Mouse (Mus musculus) embryonic facial prominence, embryonic 12.5 days (tissue): ENCODE results near the gene Mrpl23. TPM values are rescaled to one million over a fixed set of nuclear protein-coding genes. Genes with fewer than 3 reads are reported as not detected.

Experiments
- ATAC-seq: fragments of 200-750 bp; cut with Nextera tagmentation; 2 replicates; pipeline ENCODE4 v1.8.0; 2017; ENCODE audit not compliant: insufficient number of reproducible peaks, insufficient read depth, low FRiP score, low TSS enrichment
- H3K27ac ChIP-seq: fragments of 300-500 bp; sonication (generic); 2 replicates; pipeline ENCODE4 v1.5.1; 2016; ENCODE audit warnings: mild to moderate bottlenecking
- H3K27me3 ChIP-seq: fragments of 300-500 bp; sonication (generic); 2 replicates; pipeline ENCODE4 v1.6.1; 2016; ENCODE audit warnings: mild to moderate bottlenecking, moderate library complexity
- H3K36me3 ChIP-seq: fragments of 300-500 bp; sonication (generic); 2 replicates; pipeline ENCODE4 v1.6.1; 2016; ENCODE audit warnings: mild to moderate bottlenecking
- H3K4me1 ChIP-seq: fragments of 300-500 bp; sonication (generic); 2 replicates; pipeline ENCODE4 v1.6.1; 2016
- H3K4me2 ChIP-seq: fragments of 300-500 bp; sonication (generic); replicated peaks from 2 replicates; pipeline ENCODE4 v1.6.1; 2016; ENCODE audit warnings: mild to moderate bottlenecking, moderate library complexity
- H3K4me3 ChIP-seq: fragments of 300-500 bp; sonication (generic); 2 replicates; pipeline ENCODE4 v1.5.1; 2016; ENCODE audit warnings: mild to moderate bottlenecking
- H3K9ac ChIP-seq: fragments of 300-500 bp; sonication (generic); 2 replicates; pipeline ENCODE4 v1.6.1; 2016; ENCODE audit warnings: mild to moderate bottlenecking, moderate library complexity
- H3K9me3 ChIP-seq: fragments of 300-500 bp; sonication (generic); 2 replicates; pipeline ENCODE4 v1.6.1; 2016; ENCODE audit warnings: mild to moderate bottlenecking, moderate library complexity
- whole genome bisulfite sequencing: fragments of 180-500 bp; shearing (Covaris S2); methylation state at CpG from one replicate; pipeline ENCODE4 v1.1.7; 2016; 5-methylcytosine and 5-hydroxymethylcytosine counted together
- polyA plus RNA-seq: library from polyadenylated mRNA; unstranded; fragments of >200 nt; fragmentation: Nextera tagmentation; extraction: Ambion mirVana; gene quantifications from 2 replicates; pipeline ENCODE4 v1.2.1, GENCODE M21; 2016

The Mrpl23 gene
- polyA plus RNA-seq, 1 experiment from 2014 or later: 19.8 TPM

GRCm38 (mm10) chr7:142553417-142554335 lies 21.2 kb downstream of the Mrpl23 start:
- no peak overlapping the region for H3K4me3 ChIP-seq
- ATAC-seq: peak; percentile 7; the same call in 1 of the 2 replicates

DNA sequence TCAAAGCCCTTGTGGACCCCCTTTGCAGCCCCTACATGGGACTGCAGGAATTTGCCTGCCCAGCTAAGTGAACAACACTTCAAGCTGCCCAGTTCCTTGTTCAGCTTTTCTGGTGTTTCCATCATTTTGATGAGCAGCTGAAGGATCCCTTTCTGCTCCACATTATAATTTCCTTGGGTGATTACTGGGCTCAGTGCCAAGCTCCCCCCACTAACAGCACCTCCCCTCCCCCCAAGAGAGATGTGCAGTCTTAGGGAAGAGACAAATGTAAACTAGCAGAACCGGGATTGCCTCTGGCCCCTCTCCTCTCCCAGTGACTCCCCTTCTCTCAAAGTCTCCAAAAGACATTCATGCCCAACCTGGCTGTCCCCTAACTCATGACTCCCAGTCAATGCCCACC lies 22.1 kb downstream of the Mrpl23 start:
- H3K4me1 ChIP-seq: peaks cover 65% of the 10 kb centered on the region
- WGBS: 24% methylated on average over 1 of the region's 1 CpGs

More at GRCm38 (mm10) chr7:142553417-142554335, 21.2 kb downstream of the Mrpl23 start:
- Histone ChIP-seq H3K9ac (no peak overlapping the region), H3K9me3 (no peaks in the 10 kb centered on the region), H3K36me3 (no peaks in the 10 kb centered on the region), H3K4me2 (peak overlapping the region; percentile 14; the same call in 1 of the 2 replicates), H3K4me1 (peaks cover 57% of the 10 kb centered on the region), H3K27me3 (no peaks in the 10 kb centered on the region), H3K27ac (peak overlapping the region; percentile 96)
- 8% methylated on average over 11 of the region's 11 CpGs for WGBS

DNA sequence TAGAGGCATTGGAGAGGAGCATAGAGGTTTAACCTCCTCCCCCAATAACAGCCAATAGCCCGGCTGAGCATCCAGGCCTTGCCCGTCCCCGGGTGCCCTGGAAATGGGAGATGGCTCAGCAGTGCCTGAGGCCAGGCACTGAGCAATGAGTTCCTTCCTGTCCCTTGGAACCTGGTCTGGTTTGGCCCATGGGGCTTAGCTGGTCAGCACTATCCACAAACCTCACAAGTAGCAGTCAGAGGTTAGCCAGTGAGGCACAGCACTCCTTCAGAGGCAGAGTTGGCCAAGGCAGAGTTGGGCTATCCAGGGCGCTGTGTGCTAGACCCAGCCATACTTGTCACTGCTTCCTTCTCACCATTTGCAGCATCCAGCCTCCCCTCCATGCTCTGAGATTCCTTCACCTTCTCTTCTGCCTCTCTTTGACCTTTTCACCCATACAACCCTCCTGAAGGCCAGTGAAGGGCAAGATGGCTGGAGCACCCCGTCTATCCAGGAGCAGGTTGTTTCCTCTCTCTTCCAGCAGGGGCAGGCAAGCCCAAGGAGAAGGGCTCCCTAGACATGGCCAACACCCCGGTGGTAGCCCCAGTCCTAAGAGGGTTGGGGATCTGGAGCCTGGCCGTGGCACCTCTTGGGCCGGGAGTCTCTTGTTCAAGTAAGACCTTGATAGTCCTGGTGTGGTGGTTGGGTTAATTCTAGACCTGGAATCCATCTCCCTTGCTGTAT lies 23.0 kb downstream of the Mrpl23 start:
- H3K4me1 ChIP-seq: peaks cover 73% of the 10 kb centered on the region
- no peak for ATAC-seq
- WGBS: 77% methylated on average over 8 of the region's 8 CpGs

More for the DNA sequence above, 22.1 kb downstream of the Mrpl23 start:
- H3K36me3 ChIP-seq: no peaks in the 10 kb centered on the region
- no peak for ATAC-seq
- H3K27ac ChIP-seq: peak overlapping the region; percentile 96
- no peaks in the 10 kb centered on the region for H3K9me3 ChIP-seq
- no peak overlapping the region for H3K9ac ChIP-seq
- H3K4me3 ChIP-seq: no peak overlapping the region
- no peak overlapping the region for H3K4me2 ChIP-seq
- no peaks in the 10 kb centered on the region for H3K27me3 ChIP-seq

GRCm38 (mm10) chr7:142556089-142556476 lies 23.6 kb downstream of the Mrpl23 start:
- 91% methylated on average over 2 of the region's 2 CpGs for WGBS
- no peak overlapping the region; the same call in 1 of the 2 replicates for H3K27ac ChIP-seq
- peaks cover 74% of the 10 kb centered on the region for H3K4me1 ChIP-seq

More for the DNA sequence above, 23.0 kb downstream of the Mrpl23 start:
- H3K9ac ChIP-seq: no peak overlapping the region
- no peaks in the 10 kb centered on the region for H3K36me3 ChIP-seq
- H3K27me3 ChIP-seq: no peaks in the 10 kb centered on the region
- H3K4me3 ChIP-seq: no peak overlapping the region
- H3K4me2 ChIP-seq: no peak overlapping the region
- peak overlapping the region; percentile 96 for H3K27ac ChIP-seq
- no peaks in the 10 kb centered on the region for H3K9me3 ChIP-seq

DNA sequence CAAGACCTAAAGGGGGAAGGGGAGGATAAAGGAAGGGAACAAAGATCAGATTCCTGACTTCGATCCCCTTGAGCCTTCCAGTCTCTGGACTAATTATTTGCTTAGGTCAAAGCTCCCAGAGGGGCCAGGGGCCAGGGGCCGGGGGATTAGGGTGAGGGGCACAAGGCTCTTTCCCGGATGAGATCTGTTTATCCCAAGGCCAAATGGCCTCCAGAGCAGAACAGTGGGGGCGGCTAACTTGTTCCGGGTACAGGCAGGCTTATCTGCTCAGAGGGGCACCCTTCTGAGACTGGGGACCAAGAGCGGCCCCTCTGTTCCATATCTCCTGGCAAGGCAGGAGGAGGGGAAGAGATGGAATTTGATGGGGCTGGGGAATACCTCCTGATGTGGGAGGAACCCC lies 25.2 kb downstream of the Mrpl23 start:
- H3K4me1 ChIP-seq: peaks cover 80% of the 10 kb centered on the region
- no peak overlapping the region for H3K4me2 ChIP-seq
- 25% methylated on average over 6 of the region's 6 CpGs for WGBS
- H3K36me3 ChIP-seq: no peaks in the 10 kb centered on the region
- no peak for ATAC-seq
- H3K9ac ChIP-seq: no peak overlapping the region; the same call in 1 of the 2 replicates
- H3K9me3 ChIP-seq: no peaks in the 10 kb centered on the region
- no peak overlapping the region for H3K27ac ChIP-seq
- H3K4me3 ChIP-seq: no peak overlapping the region
- no peaks in the 10 kb centered on the region for H3K27me3 ChIP-seq

More at GRCm38 (mm10) chr7:142556089-142556476, 23.6 kb downstream of the Mrpl23 start:
- ATAC-seq: no peak
- Histone ChIP-seq H3K4me3 (no peak overlapping the region), H3K36me3 (no peaks in the 10 kb centered on the region), H3K4me2 (no peak overlapping the region), H3K9me3 (no peaks in the 10 kb centered on the region), H3K9ac (no peak overlapping the region), H3K27me3 (no peaks in the 10 kb centered on the region)

DNA sequence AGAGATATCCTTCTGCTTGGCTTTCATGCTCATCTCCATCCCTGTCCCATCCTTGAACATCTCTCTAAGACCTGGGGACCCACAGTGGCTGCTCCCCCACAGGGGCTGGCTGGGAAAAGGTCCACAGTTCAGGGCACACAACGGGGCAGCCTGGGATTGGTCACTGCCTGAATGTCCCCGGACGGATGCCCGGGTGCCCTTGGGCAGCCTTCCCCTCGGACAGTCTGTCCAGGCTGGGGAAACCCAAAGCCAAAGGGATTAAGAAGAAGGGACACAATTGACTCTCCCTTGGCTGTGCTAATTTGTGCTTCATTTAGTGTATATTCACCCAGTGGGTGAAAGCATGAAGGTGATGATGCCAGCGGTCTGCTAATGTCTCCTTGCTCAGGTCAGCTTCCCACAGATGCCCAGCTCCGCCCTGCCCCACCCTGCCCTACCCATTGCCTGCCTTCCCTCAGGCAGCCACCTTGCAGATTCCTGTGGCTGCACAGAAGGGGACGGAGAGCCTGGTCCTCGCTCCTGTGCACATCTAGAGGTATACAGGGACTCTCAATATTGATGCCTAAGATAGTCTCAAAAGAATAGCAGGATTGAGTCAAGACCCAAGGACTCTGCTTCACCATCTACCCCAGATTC lies 26.1 kb downstream of the Mrpl23 start:
- ATAC-seq: no peak
- Histone ChIP-seq H3K36me3 (no peaks in the 10 kb centered on the region), H3K27me3 (no peaks in the 10 kb centered on the region), H3K27ac (no peak overlapping the region; the same call in 1 of the 2 replicates), H3K9me3 (no peaks in the 10 kb centered on the region), H3K4me2 (no peak overlapping the region), H3K4me1 (peaks cover 82% of the 10 kb centered on the region), H3K9ac (no peak overlapping the region), H3K4me3 (no peak overlapping the region)
- 94% methylated on average over 9 of the region's 9 CpGs for WGBS

DNA sequence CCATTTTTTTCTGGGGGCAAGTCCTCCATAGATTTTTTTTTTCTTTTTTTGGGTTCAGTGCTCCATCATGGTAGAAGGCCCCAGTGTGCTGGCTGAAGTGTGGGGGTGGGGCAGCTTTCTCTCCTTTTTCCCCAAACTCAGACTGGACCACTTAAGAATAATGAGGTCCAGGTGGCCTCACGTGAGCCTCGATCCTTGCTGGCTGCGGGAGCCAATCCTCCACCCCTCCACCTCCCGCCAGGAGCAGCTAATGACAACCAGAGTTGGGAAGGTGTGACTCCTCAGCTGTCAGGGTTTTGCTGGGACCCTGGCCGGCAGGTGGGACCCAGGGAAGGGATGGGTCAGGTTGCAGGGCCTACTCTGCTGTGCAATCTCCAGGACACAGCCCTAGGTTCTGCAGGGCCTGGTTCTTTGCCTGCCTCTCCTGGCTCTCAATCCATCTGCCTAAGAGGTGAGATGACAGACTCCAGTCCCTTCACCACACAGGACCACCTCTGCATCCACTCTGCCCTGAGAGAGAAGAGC lies 27.2 kb downstream of the Mrpl23 start:
- Histone ChIP-seq H3K9me3 (no peaks in the 10 kb centered on the region), H3K4me3 (no peak overlapping the region), H3K4me2 (no peak overlapping the region), H3K27ac (peak overlapping the region; percentile 89), H3K27me3 (no peaks in the 10 kb centered on the region), H3K9ac (no peak overlapping the region), H3K36me3 (no peaks in the 10 kb centered on the region), H3K4me1 (peaks cover 77% of the 10 kb centered on the region)
- 9% methylated on average over 5 of the region's 5 CpGs for WGBS
- no peak for ATAC-seq

DNA sequence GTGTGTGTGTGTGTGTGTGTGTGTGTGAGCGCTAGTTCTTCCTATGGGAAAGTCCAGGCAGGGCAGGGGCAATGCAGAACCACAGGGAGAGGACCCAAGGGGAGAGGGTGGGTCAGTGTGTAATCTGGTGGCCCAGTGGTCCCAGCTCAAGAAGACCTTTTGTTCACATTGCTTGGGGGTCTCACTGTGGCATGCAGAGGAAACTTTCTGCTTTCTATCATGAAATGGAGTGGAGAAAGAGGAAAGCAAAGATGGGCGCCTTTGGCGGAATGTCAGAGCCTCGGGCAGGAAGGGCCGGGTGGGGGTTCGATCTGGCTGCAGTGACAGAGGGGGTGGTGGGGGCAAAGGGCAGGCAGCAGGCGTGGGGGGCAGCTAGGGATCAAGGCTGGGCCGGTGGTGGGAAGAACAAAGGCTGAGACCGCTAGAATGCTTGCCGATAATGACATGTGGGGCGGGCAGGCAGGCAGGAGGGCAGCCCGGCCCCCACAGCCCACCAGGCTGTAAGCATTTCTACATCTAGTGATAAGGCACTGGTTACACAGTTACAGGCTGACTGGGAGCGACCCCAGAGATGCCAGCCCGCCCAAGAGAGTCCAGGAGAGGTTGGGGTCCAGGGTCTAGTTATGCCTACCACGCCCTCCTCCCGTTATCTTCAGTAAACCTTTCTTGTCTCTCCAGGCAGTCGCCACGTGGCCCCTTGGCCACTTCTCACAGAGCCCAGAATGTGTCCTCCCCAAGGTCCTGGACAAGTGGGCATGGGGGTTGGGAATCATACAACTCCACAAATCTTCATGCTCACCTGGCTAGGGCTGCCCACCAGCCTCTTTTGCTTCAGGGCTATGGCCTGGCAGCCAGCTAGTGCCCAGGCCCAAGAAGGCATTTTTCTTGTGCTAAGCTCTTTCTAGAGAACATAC lies 28.7 kb downstream of the Mrpl23 start:
- WGBS: 27% methylated on average over 18 of the region's 18 CpGs
- Histone ChIP-seq H3K4me3 (no peak overlapping the region), H3K27me3 (no peaks in the 10 kb centered on the region), H3K36me3 (no peaks in the 10 kb centered on the region), H3K4me1 (peaks cover 73% of the 10 kb centered on the region), H3K27ac (peak overlapping the region; percentile 89), H3K4me2 (no peak overlapping the region), H3K9ac (0 out of 2 replicates have a peak overlapping the region, but pooled peaks have one; percentile 1), H3K9me3 (no peaks in the 10 kb centered on the region)
- no peak for ATAC-seq

DNA sequence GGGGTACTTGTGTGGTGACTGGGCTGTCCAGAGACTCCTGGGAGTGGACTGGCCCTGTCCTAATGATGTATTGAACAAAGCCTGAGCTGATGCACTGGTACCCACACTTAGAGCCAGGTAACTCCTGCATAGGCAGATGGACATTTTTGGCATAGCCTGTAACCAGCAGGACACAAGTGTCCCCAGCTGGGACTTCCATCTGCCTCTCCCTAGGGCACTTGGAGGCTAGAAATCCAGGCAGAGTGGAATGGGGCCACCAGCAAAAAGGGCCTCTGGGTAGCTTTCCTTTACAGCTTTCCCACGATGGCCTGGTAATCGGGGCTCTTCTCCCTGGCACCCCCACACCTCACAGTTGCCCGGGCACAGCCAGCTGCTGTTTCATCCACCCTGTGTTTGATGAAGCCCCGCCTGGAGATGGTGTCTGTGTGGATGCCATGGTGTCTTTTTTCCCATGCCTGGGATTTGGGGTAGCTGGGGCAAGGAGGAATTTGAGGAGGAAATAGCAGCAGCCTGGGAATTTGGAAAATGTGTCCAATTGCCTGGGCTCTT lies 29.4 kb downstream of the Mrpl23 start:
- no peak for ATAC-seq
- Histone ChIP-seq H3K27ac (peak overlapping the region; percentile 89), H3K4me2 (no peak overlapping the region), H3K27me3 (no peaks in the 10 kb centered on the region), H3K4me1 (peaks cover 73% of the 10 kb centered on the region), H3K9me3 (no peaks in the 10 kb centered on the region), H3K9ac (0 out of 2 replicates have a peak overlapping the region, but pooled peaks have one; percentile 1), H3K4me3 (no peak overlapping the region), H3K36me3 (no peaks in the 10 kb centered on the region)
- WGBS: 53% methylated on average over 4 of the region's 4 CpGs

- WGBS: 25% methylated on average over 6 of the region's 6 CpGs
- Histone ChIP-seq H3K4me2 (no peak overlapping the region), H3K36me3 (no peaks in the 10 kb centered on the region), H3K9me3 (no peaks in the 10 kb centered on the region), H3K9ac (no peak overlapping the region), H3K27me3 (no peaks in the 10 kb centered on the region), H3K27ac (peak overlapping the region; percentile 89), H3K4me1 (peaks cover 63% of the 10 kb centered on the region), H3K4me3 (no peak overlapping the region)
- no peak for ATAC-seq
Observed at GRCm38 (mm10) chr7:142563168-142563567, 30.7 kb downstream of the Mrpl23 start.
